Mouse (Mus musculus): ENCODE data around the gene C9.

Gene C9

GRCm38 (mm10) chr15:6524801-6525200, 79.7 kb downstream of the C9 start:
- TF ChIP-seq GATA4 (IDR thresholded peaks at IDR 0.05; ENCODE audit: insufficient replicate concordance, low read length), result no peak

DNA sequence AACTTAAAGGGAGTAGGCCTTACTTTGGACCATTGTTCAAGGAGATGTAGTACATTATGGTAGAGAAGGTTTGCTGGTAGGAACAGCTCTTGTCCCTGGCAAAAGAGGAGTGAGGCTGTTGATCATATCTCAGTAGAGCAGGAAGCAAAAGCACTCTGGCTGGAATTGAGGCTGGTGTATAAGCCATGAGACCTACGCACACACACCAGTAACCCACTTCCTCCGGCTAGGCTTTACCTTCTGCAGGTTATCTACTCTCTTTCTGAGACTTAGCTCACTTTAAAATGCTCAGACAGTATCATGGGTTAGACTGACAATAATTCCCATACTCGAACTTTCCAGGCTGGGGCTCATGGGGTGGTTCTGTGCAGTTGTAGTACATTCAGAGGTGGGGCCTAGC, 80.3 kb downstream of the C9 start:
- no peak for TF ChIP-seq GATA4 (IDR thresholded peaks at IDR 0.05; ENCODE audit: insufficient replicate concordance, low read length)

DNA sequence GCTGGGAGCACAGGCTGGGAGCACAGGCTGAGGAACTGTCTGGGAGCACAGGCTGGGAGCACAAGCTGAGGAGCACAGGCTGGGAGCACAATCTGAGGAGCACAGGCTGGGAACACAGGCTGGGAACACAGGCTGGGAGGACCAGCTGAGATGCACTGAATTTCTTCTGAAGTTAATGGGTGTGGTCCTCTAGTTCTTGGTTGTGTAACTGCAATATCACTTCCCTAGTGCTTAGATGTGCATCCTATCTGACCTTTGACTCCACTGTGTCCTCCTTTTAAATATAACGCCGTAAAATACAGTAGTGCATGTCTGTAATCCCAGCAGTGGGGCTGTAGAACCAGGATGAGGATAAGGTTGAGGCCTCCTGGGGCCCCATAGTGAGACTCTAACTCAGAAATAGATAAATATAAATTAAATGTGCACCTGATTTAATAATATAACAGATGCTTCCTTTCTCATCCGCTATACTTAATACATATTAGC, 88.8 kb downstream of the C9 start:
- TF ChIP-seq GATA4 (IDR thresholded peaks at IDR 0.05; ENCODE audit: insufficient replicate concordance, low read length), result no peak

DNA sequence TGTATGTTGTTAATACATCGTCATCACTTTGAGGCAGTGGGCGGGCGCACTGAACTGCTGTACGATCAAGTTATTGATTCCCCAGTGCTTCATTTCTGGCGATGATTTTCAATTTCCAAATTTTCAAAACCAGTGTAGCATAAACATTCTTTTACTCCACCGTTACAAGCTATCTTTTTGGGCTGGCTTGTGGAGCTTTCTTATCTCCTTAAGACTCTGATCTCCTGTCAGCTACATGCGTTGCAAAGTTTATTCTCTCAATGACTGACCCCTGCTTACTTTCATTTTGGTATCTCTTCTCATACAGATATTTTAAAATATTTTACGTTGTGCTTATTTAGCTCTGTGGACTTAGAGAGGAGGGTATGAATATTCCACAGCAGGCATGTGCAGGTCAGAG, 89.5 kb downstream of the C9 start:
- no peak for TF ChIP-seq GATA4 (IDR thresholded peaks at IDR 0.05; ENCODE audit: insufficient replicate concordance, low read length)

GRCm38 (mm10) chr15:6539639-6540338, 94.7 kb downstream of the C9 start:
- no peak for TF ChIP-seq GATA4 (IDR thresholded peaks at IDR 0.05; ENCODE audit: insufficient replicate concordance, low read length)
